Mouse (Mus musculus) thymus, adult 18-20 months (tissue): ENCODE data around the gene Chst5.
A peak's percentile ranks its signal among the peaks of the same experiment; 100 is the strongest.
"Not testable (repeated sequence)": the region's sequence is repeated elsewhere in the genome, so short reads cannot be mapped to it uniquely, and the experiment has no call there.

ENCODE experiments used
- DNase-seq, 2 experiments: peaks; one replicate each; pipeline ENCODE4 v3.0.0; 2022; ENCODE audit warnings: mixed read lengths in 2 of 2

Gene Chst5

GRCm38 (mm10) chr8:111871278-111871677 is 39.0 kb downstream of the Chst5 start:
- DNase-seq = no peak

- no peak for DNase-seq
Measured at GRCm38 (mm10) chr8:111870379-111870778, 39.9 kb downstream of the Chst5 start.

GRCm38 (mm10) chr8:111868664-111869063 is 41.6 kb downstream of the Chst5 start:
- no peak for DNase-seq

- DNase-seq = no peak
Measured at GRCm38 (mm10) chr8:111865857-111866256, 44.4 kb downstream of the Chst5 start.

GRCm38 (mm10) chr8:111865130-111865852 is 45.0 kb downstream of the Chst5 start:
- no peak for DNase-seq

GRCm38 (mm10) chr8:111864648-111865047 is 45.6 kb downstream of the Chst5 start:
- no peak for DNase-seq

GRCm38 (mm10) chr8:111863280-111863679 is 47.0 kb downstream of the Chst5 start:
- DNase-seq = no peak

GRCm38 (mm10) chr8:111855977-111856376 is 54.3 kb downstream of the Chst5 start:
- no peak for DNase-seq

GRCm38 (mm10) chr8:111853861-111854501 is 56.3 kb downstream of the Chst5 start, which contains the start of gene Cfdp1:
Cfdp1 (minus strand) TSS chr8:111854291.
- peak; percentile 93 to 96 for DNase-seq

GRCm38 (mm10) chr8:111853219-111853618 is 57.0 kb downstream of the Chst5 start:
- not testable (repeated sequence) for DNase-seq

GRCm38 (mm10) chr8:111846746-111847145 is 63.5 kb downstream of the Chst5 start:
- no peak for DNase-seq
